18 mouse cellular contexts compared by ENCODE assay signal in the genomic region with DNA sequence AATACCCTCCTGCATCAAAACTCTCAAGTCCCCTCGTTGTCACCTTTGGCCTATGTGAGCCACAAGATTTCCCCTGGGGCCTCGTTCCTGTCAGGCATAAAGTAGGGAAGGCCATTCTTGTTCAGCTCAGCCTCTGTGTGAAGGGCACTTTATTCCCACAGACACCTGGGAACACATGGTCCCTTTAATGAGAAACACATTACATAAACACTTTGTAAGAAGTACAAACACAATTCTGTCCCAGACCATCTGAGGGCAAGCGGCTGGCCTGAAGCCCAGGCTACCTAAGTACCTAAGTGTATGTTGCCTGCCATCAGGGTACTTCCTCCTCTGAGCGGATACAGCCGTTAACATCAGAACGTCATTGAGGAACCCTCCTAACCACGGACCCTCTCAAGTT. TPM values are rescaled to one million over a fixed set of nuclear protein-coding genes. Genes with fewer than 3 reads are reported as not detected.
A peak's percentile ranks its signal among the peaks of the same experiment; 100 is the strongest.
DNase-seq lines count a peak whose midpoint lies in the region; ATAC-seq and TF ChIP-seq lines count a peak whose summit lies in the region.
"Had no signal": no experiment of that assay in that cellular context is flagged by ENCODE, and none has a peak within 500 bp of the region (broad histone marks: within the 10 kb centered on the region; RNA-seq: fewer than 3 reads in every experiment).

No protein-coding gene starts in this region.

- no peak overlapping the region for H3K4me2 ChIP-seq in stomach, embryonic 16.5 days (ENCODE audit: low read depth, low read length)
- no peak overlapping the region for H3K4me2 ChIP-seq in stomach, postnatal 0 days (replicated peaks; ENCODE audit: low read depth)
- H3K4me2 ChIP-seq in embryonic facial prominence, embryonic 13.5 days = no peak overlapping the region
- H3K4me2 ChIP-seq in lung, postnatal 0 days (replicated peaks; ENCODE audit: low read depth, low read length) = no peak overlapping the region
- H3K4me2 ChIP-seq: embryonic facial prominence, embryonic 12.5 days; forebrain, embryonic 15.5 days; liver, embryonic 15.5 days had no signal

- no peak for TF ChIP-seq CTCF in stomach, postnatal 0 days (IDR thresholded peaks at IDR 0.05; ENCODE audit: low read depth)
- no peak for TF ChIP-seq CTCF in lung, postnatal 0 days (IDR thresholded peaks at IDR 0.05)

- no peaks in the 10 kb centered on the region for H3K36me3 ChIP-seq in stomach, embryonic 16.5 days (ENCODE audit: control insufficient read depth, insufficient read depth, low read length)
- no peaks in the 10 kb centered on the region for H3K36me3 ChIP-seq in stomach, postnatal 0 days (ENCODE audit: control insufficient read depth, insufficient read depth, low read length)
- H3K36me3 ChIP-seq in embryonic facial prominence, embryonic 13.5 days = no peaks in the 10 kb centered on the region
- no peaks in the 10 kb centered on the region for H3K36me3 ChIP-seq in lung, postnatal 0 days (ENCODE audit: insufficient read depth, low read length)
- no peaks in the 10 kb centered on the region for H3K36me3 ChIP-seq in splenic B cell, adult 2 months (ENCODE audit: control insufficient read depth, insufficient read depth, low read length, poor library complexity, severe bottlenecking)
- H3K36me3 ChIP-seq: embryonic facial prominence, embryonic 12.5 days; forebrain, embryonic 15.5 days; liver, embryonic 15.5 days had no signal

- WGBS in stomach, embryonic 16.5 days = 35% methylated on average over 7 of the region's 7 CpGs
- 51% methylated on average over 7 of the region's 7 CpGs for WGBS in stomach, postnatal 0 days
- WGBS in embryonic facial prominence, embryonic 13.5 days = 21% methylated on average over 7 of the region's 7 CpGs
- 20% methylated on average over 7 of the region's 7 CpGs for WGBS in lung, postnatal 0 days

- H3K27me3 ChIP-seq in stomach, embryonic 16.5 days (ENCODE audit: control insufficient read depth, insufficient read depth, low read length) = no peaks in the 10 kb centered on the region
- no peaks in the 10 kb centered on the region for H3K27me3 ChIP-seq in stomach, postnatal 0 days (ENCODE audit: control insufficient read depth, insufficient read depth, low read length)
- H3K27me3 ChIP-seq in embryonic facial prominence, embryonic 13.5 days = no peaks in the 10 kb centered on the region
- no peaks in the 10 kb centered on the region for H3K27me3 ChIP-seq in lung, postnatal 0 days (replicated peaks; ENCODE audit: insufficient read depth, low read length)
- H3K27me3 ChIP-seq in splenic B cell, adult 2 months (ENCODE audit: control insufficient read depth, insufficient read depth, low read length, poor library complexity, severe bottlenecking) = no peaks in the 10 kb centered on the region
- H3K27me3 ChIP-seq: embryonic facial prominence, embryonic 12.5 days; forebrain, embryonic 15.5 days; liver, embryonic 15.5 days had no signal

- H3K4me3 ChIP-seq in stomach, embryonic 16.5 days (replicated peaks; ENCODE audit: low read length) = no peak overlapping the region
- no peak overlapping the region for H3K4me3 ChIP-seq in stomach, postnatal 0 days (ENCODE audit: low read depth, low read length)
- no peak overlapping the region for H3K4me3 ChIP-seq in embryonic facial prominence, embryonic 13.5 days
- H3K4me3 ChIP-seq in lung, postnatal 0 days (ENCODE audit: low read depth, low read length) = no peak overlapping the region
- H3K4me3 ChIP-seq: embryonic facial prominence, embryonic 12.5 days; forebrain, embryonic 15.5 days; left cerebral cortex, adult 2 months; liver, embryonic 15.5 days had no signal

- DNase-seq in stomach, postnatal 0 days (ENCODE audit: low spot score) = no peak
- peak; percentile 59 for DNase-seq in lung, postnatal 0 days (ENCODE audit: low spot score)
- peak; percentile 36 for DNase-seq in splenic B cell, adult 2 months (ENCODE audit: low read depth, low spot score)
- DNase-seq in thymus, postnatal 10 days (ENCODE audit: low spot score in 2 of 2) = no peak
- DNase-seq in left cerebral cortex, postnatal 14 days (ENCODE audit: low spot score in 2 of 2) = no peak
- DNase-seq: adrenal gland, postnatal 14 days had no signal

- peaks cover 5% of the 10 kb centered on the region; the same call in 1 of the 2 replicates for H3K4me1 ChIP-seq in stomach, embryonic 16.5 days (ENCODE audit: control insufficient read depth, insufficient read depth, low read length)
- H3K4me1 ChIP-seq in stomach, postnatal 0 days (replicated peaks; ENCODE audit: control insufficient read depth, insufficient read depth) = no peaks in the 10 kb centered on the region; the same call in 1 of the 2 replicates
- no peaks in the 10 kb centered on the region for H3K4me1 ChIP-seq in embryonic facial prominence, embryonic 13.5 days
- no peaks in the 10 kb centered on the region for H3K4me1 ChIP-seq in lung, postnatal 0 days (ENCODE audit: insufficient read depth, low read depth, low read length)
- H3K4me1 ChIP-seq: embryonic facial prominence, embryonic 12.5 days; forebrain, embryonic 15.5 days had no signal

- no peak overlapping the region; the same call in 1 of the 2 replicates for H3K9ac ChIP-seq in stomach, embryonic 16.5 days (ENCODE audit: low read length)
- no peak overlapping the region for H3K9ac ChIP-seq in stomach, postnatal 0 days (ENCODE audit: low read length)
- 0 out of 2 replicates have a peak overlapping the region, but pooled peaks have one; percentile 16 for H3K9ac ChIP-seq in embryonic facial prominence, embryonic 13.5 days
- H3K9ac ChIP-seq in lung, postnatal 0 days (replicated peaks; ENCODE audit: low read depth) = no peak overlapping the region
- H3K9ac ChIP-seq: embryonic facial prominence, embryonic 12.5 days; forebrain, embryonic 15.5 days; liver, embryonic 15.5 days had no signal

- ATAC-seq in stomach, embryonic 16.5 days (ENCODE audit: insufficient read depth, low FRiP score) = no peak
- no peak for ATAC-seq in stomach, postnatal 0 days (ENCODE audit: low FRiP score, low TSS enrichment)
- no peak for ATAC-seq in embryonic facial prominence, embryonic 13.5 days (ENCODE audit: insufficient number of reproducible peaks, insufficient read depth, low FRiP score, low TSS enrichment, low read depth)
- peak; percentile 66 for ATAC-seq in lung, postnatal 0 days
- ATAC-seq in activated CD4-positive, CD25-positive, alpha-beta regulatory T cell, adult 4 months = no peak
- ATAC-seq: CD4-positive, CD25-positive, alpha-beta regulatory T cell, adult 4 months; forebrain, embryonic 15.5 days; intestine, postnatal 0 days had no signal

- no peaks in the 10 kb centered on the region for H3K9me3 ChIP-seq in stomach, embryonic 16.5 days (replicated peaks; ENCODE audit: control insufficient read depth, low read length)
- H3K9me3 ChIP-seq in stomach, postnatal 0 days (ENCODE audit: control insufficient read depth, low read length) = no peaks in the 10 kb centered on the region
- H3K9me3 ChIP-seq in embryonic facial prominence, embryonic 13.5 days = no peaks in the 10 kb centered on the region
- H3K9me3 ChIP-seq in lung, postnatal 0 days (ENCODE audit: low read length) = no peaks in the 10 kb centered on the region
- H3K9me3 ChIP-seq: embryonic facial prominence, embryonic 12.5 days; forebrain, embryonic 15.5 days; liver, embryonic 15.5 days had no signal

- peak overlapping the region; percentile 3; the same call in 1 of the 2 replicates for H3K27ac ChIP-seq in stomach, embryonic 16.5 days (ENCODE audit: low read length)
- H3K27ac ChIP-seq in stomach, postnatal 0 days (replicated peaks) = no peak overlapping the region
- H3K27ac ChIP-seq in embryonic facial prominence, embryonic 13.5 days = no peak overlapping the region
- H3K27ac ChIP-seq in lung, postnatal 0 days (ENCODE audit: low read length) = 0 out of 2 replicates have a peak overlapping the region, but pooled peaks have one; percentile 3
- H3K27ac ChIP-seq: embryonic facial prominence, embryonic 12.5 days; forebrain, embryonic 15.5 days; left cerebral cortex, adult 2 months had no signal

- no peak for TF ChIP-seq EP300 in stomach, postnatal 0 days (optimal IDR thresholded peaks at IDR 0.05)
- no peak for TF ChIP-seq EP300 in lung, postnatal 0 days (IDR thresholded peaks at IDR 0.05)

- intact Hi-C loops in left cerebral cortex, postnatal 14 days (cut with DNase I) = no loop called here

RNA-seq across cellular contexts. Expression of a gene that starts 27.8 kb away (rescaled TPM):
- polyA plus RNA-seq in stomach, embryonic 16.5 days (2015; fragmentation: Nextera tagmentation; extraction: Ambion mirVana) = not detected in 2 replicates
- polyA plus RNA-seq in stomach, postnatal 0 days (2015; fragmentation: Nextera tagmentation; extraction: Ambion mirVana) = 0.52 and 0.56 TPM in 2 replicates
- polyA plus RNA-seq in embryonic facial prominence, embryonic 13.5 days (2015; fragmentation: Nextera tagmentation; extraction: Ambion mirVana) = not detected in 2 replicates
- polyA plus RNA-seq in lung, postnatal 0 days (2015; fragmentation: Nextera tagmentation; extraction: Ambion mirVana) = 1.3 and 2.1 TPM in 2 replicates
- 1 to 10 TPM in 1 of 2 experiments, under 1 TPM in 1; 0.38 to 3.9 TPM for polyA plus RNA-seq in activated CD4-positive, CD25-positive, alpha-beta regulatory T cell, adult 4 months (2017; shearing (Covaris generic))
- total RNA-seq in left cerebral cortex, postnatal 14 days (2021) = under 1 TPM; 0.25 to 0.53 TPM
- total RNA-seq: adrenal gland, postnatal 14 days; gastrocnemius, postnatal 4 days; left cerebral cortex, adult 2 months; midbrain, postnatal 0 days had no signal
- polyA plus RNA-seq: embryonic facial prominence, embryonic 12.5 days; heart, postnatal 0 days; liver, embryonic 15.5 days had no signal

RNA-seq across cellular contexts. Expression of a gene that starts 27.9 kb away (rescaled TPM):
- not detected in 2 replicates for polyA plus RNA-seq in stomach, embryonic 16.5 days (2015; fragmentation: Nextera tagmentation; extraction: Ambion mirVana)
- polyA plus RNA-seq in stomach, postnatal 0 days (2015; fragmentation: Nextera tagmentation; extraction: Ambion mirVana) = not detected in 2 replicates
- not detected in 2 replicates for polyA plus RNA-seq in embryonic facial prominence, embryonic 13.5 days (2015; fragmentation: Nextera tagmentation; extraction: Ambion mirVana)
- polyA plus RNA-seq in lung, postnatal 0 days (2015; fragmentation: Nextera tagmentation; extraction: Ambion mirVana) = not detected in 2 replicates
- polyA plus RNA-seq in activated CD4-positive, CD25-positive, alpha-beta regulatory T cell, adult 4 months (2017; shearing (Covaris generic)) = not detected
- total RNA-seq in left cerebral cortex, postnatal 14 days (2021) = not detected
- total RNA-seq: adrenal gland, postnatal 14 days; gastrocnemius, postnatal 4 days; left cerebral cortex, adult 2 months; midbrain, postnatal 0 days had no signal
- polyA plus RNA-seq: CD4-positive, CD25-positive, alpha-beta regulatory T cell, adult 4 months; embryonic facial prominence, embryonic 12.5 days; forebrain, embryonic 15.5 days; heart, postnatal 0 days; intestine, postnatal 0 days; liver, embryonic 15.5 days; midbrain, postnatal 0 days had no signal

RNA-seq across cellular contexts. Expression of a gene that starts 39.0 kb away (rescaled TPM):
- 346 and 382 TPM in 2 replicates for polyA plus RNA-seq in stomach, embryonic 16.5 days (2015; fragmentation: Nextera tagmentation; extraction: Ambion mirVana)
- 198 and 202 TPM in 2 replicates for polyA plus RNA-seq in stomach, postnatal 0 days (2015; fragmentation: Nextera tagmentation; extraction: Ambion mirVana)
- polyA plus RNA-seq in embryonic facial prominence, embryonic 13.5 days (2015; fragmentation: Nextera tagmentation; extraction: Ambion mirVana) = 390 and 452 TPM in 2 replicates
- 139 and 140 TPM in 2 replicates for polyA plus RNA-seq in lung, postnatal 0 days (2015; fragmentation: Nextera tagmentation; extraction: Ambion mirVana)
- 100 to 1,000 TPM; 383 to 392 TPM for polyA plus RNA-seq in activated CD4-positive, CD25-positive, alpha-beta regulatory T cell, adult 4 months (2017; shearing (Covaris generic))
- 100 to 1,000 TPM; 146 to 149 TPM for total RNA-seq in left cerebral cortex, postnatal 14 days (2021)

Comparison
In these comparisons a context has a peak if more than half of its experiments do, and no peak if none do; other contexts are left out.
1. H3K27ac ChIP-seq: peak in stomach, embryonic 16.5 days (single experiment) and lung, postnatal 0 days (single experiment); none in stomach, postnatal 0 days (single experiment) and embryonic facial prominence, embryonic 13.5 days (single experiment).
2. DNase-seq: peak in lung, postnatal 0 days (single experiment) and splenic B cell, adult 2 months (single experiment); none in stomach, postnatal 0 days (single experiment), thymus, postnatal 10 days (0 of 2) and left cerebral cortex, postnatal 14 days (0 of 2).